Mouse (Mus musculus) liver, postnatal 0 days (tissue): ENCODE measurements around the gene Olfr373. TPM values are rescaled to one million over a fixed set of nuclear protein-coding genes. Genes with fewer than 3 reads are reported as not detected.
A peak's percentile ranks its signal among the peaks of the same experiment; 100 is the strongest.
"Not testable (repeated sequence)": the region's sequence is repeated elsewhere in the genome, so short reads cannot be mapped to it uniquely, and the experiment has no call there.

Experiments
- ATAC-seq: fragments of 200-750 bp; cut with Nextera tagmentation; 2 replicates; pipeline ENCODE4 v1.8.0; 2017; ENCODE audit warnings: mild to moderate bottlenecking, moderate library complexity
- DNase-seq: peaks from one replicate; pipeline ENCODE4 v3.0.0-alpha.2; 2016
- H3K27ac ChIP-seq: fragments of 300-500 bp; sonication (generic); 2 replicates; pipeline ENCODE4 v1.5.1; 2014; ENCODE audit warnings: antibody characterized with exemption, moderate library complexity, mild to moderate bottlenecking, low read depth
- H3K27me3 ChIP-seq: fragments of 300-500 bp; sonication (generic); 2 replicates; pipeline ENCODE4 v1.6.1; 2014; ENCODE audit warnings: low read length, control low read depth, mixed read lengths; ENCODE audit not compliant: insufficient read depth
- H3K36me3 ChIP-seq: fragments of 300-500 bp; sonication (generic); replicated peaks from 2 replicates; pipeline ENCODE4 v1.6.1; 2014; ENCODE audit warnings: mild to moderate bottlenecking, control low read depth, low read length, moderate library complexity, mixed read lengths; ENCODE audit not compliant: insufficient read depth
- H3K4me1 ChIP-seq: fragments of 300-500 bp; sonication (generic); 2 replicates; pipeline ENCODE4 v1.6.1; 2014; ENCODE audit warnings: antibody characterized with exemption, mild to moderate bottlenecking, control low read depth; ENCODE audit not compliant: insufficient read depth
- H3K4me2 ChIP-seq: fragments of 300-500 bp; sonication (generic); 2 replicates; pipeline ENCODE4 v1.6.1; 2014; ENCODE audit warnings: low read depth, mild to moderate bottlenecking, low read length, moderate library complexity, mixed read lengths
- H3K4me3 ChIP-seq: fragments of 300-500 bp; sonication (generic); 2 replicates; pipeline ENCODE4 v1.5.1; 2014; ENCODE audit warnings: low read depth, low read length
- H3K9ac ChIP-seq: fragments of 300-500 bp; sonication (generic); replicated peaks from 2 replicates; pipeline ENCODE4 v1.6.1; 2014; ENCODE audit warnings: mild to moderate bottlenecking, moderate library complexity
- H3K9me3 ChIP-seq: fragments of 300-500 bp; sonication (generic); 2 replicates; pipeline ENCODE4 v1.6.1; 2016; ENCODE audit warnings: mild to moderate bottlenecking, control low read depth, low read length, mixed read lengths
- CTCF ChIP-seq: sonication (generic); IDR thresholded peaks from 2 replicates; pipeline ENCODE4 v1.5.1; 2016; ENCODE audit warnings: antibody characterized with exemption, low read depth
- EP300 ChIP-seq: IDR thresholded peaks from 2 replicates; pipeline ENCODE4 v1.6.1; 2016; ENCODE audit warnings: antibody characterized with exemption, low read depth, mild to moderate bottlenecking
- WGBS: fragments of 180-500 bp; shearing (Covaris S2); extraction: QIAGEN DNeasy Blood & Tissue Kit; methylation state at CpG from one replicate; pipeline ENCODE4 v1.1.7; 2014; ENCODE audit not compliant: insufficient replicate concordance; 5-methylcytosine and 5-hydroxymethylcytosine counted together
- polyA plus RNA-seq: library from polyadenylated mRNA; unstranded; fragments of >200 nt; fragmentation: Nextera tagmentation; extraction: Ambion mirVana; gene quantifications from 2 replicates; pipeline ENCODE4 v1.2.1, GENCODE M21; 2015

The Olfr373 gene
- polyA plus RNA-seq, 1 experiment from 2014 or later = not detected

- ATAC-seq (no peak), DNase-seq (no peak)
- no peaks in the 10 kb centered on the region for H3K36me3 ChIP-seq
- 25% methylated on average over 4 of the region's 4 CpGs for WGBS
- H3K4me1 ChIP-seq = no peaks in the 10 kb centered on the region
- no peak overlapping the region for H3K27ac ChIP-seq
- no peak overlapping the region for H3K4me3 ChIP-seq
- no peak overlapping the region for H3K9ac ChIP-seq
- H3K27me3 ChIP-seq = no peaks in the 10 kb centered on the region
- H3K9me3 ChIP-seq = 0 out of 2 replicates have a peak, but pooled peaks cover 2% of the 10 kb centered on the region
- H3K4me2 ChIP-seq = no peak overlapping the region
- TF ChIP-seq CTCF (peak; percentile 62), EP300 (no peak)
Observed at GRCm38 (mm10) chr8:72105165-72105564, 22.2 kb downstream of the Olfr373 start.

GRCm38 (mm10) chr8:72106740-72107139 lies 23.8 kb downstream of the Olfr373 start, which contains the start of gene Olfr374:
Gene Olfr374 (plus strand): TSS chr8:72107040.
- no peak within 1 kb of the TSS; the same call in 1 of the 2 replicates for H3K27ac ChIP-seq
- 0 out of 2 replicates have a peak, but pooled peaks cover 2% of the 10 kb centered on the region for H3K9me3 ChIP-seq
- no peak within 1 kb of the TSS for H3K4me2 ChIP-seq
- H3K4me1 ChIP-seq = no peaks in the 10 kb centered on the region
- TF ChIP-seq EP300 (no peak), CTCF (no peak)
- H3K9ac ChIP-seq = no peak within 1 kb of the TSS
- ATAC-seq = no peak
- WGBS = 87% methylated on average over 3 of the region's 3 CpGs
- H3K36me3 ChIP-seq = no peaks in the 10 kb centered on the region
- H3K27me3 ChIP-seq = no peaks in the 10 kb centered on the region
- DNase-seq = no peak
- no peak within 1 kb of the TSS for H3K4me3 ChIP-seq

GRCm38 (mm10) chr8:72110876-72111275 lies 27.9 kb downstream of the Olfr373 start:
- no peak for TF ChIP-seq CTCF
- TF ChIP-seq EP300 = no peak
- whole genome bisulfite sequencing = 62% methylated on average over 6 of the region's 6 CpGs
- H3K36me3 ChIP-seq = no peaks in the 10 kb centered on the region
- H3K9ac ChIP-seq = no peak overlapping the region
- H3K27me3 ChIP-seq = no peaks in the 10 kb centered on the region
- no peak overlapping the region for H3K4me3 ChIP-seq
- H3K9me3 ChIP-seq = no peaks in the 10 kb centered on the region
- ATAC-seq = no peak
- no peak for DNase-seq
- no peak overlapping the region for H3K4me2 ChIP-seq
- no peak overlapping the region for H3K27ac ChIP-seq
- no peaks in the 10 kb centered on the region for H3K4me1 ChIP-seq

GRCm38 (mm10) chr8:72112486-72112885 lies 29.5 kb downstream of the Olfr373 start:
- Histone ChIP-seq H3K36me3 (no peaks in the 10 kb centered on the region), H3K4me2 (no peak overlapping the region), H3K27ac (no peak overlapping the region), H3K4me3 (no peak overlapping the region), H3K27me3 (no peaks in the 10 kb centered on the region), H3K4me1 (no peaks in the 10 kb centered on the region), H3K9ac (no peak overlapping the region), H3K9me3 (no peaks in the 10 kb centered on the region)
- WGBS = 60% methylated on average over 3 of the region's 3 CpGs
- no peak for DNase-seq
- ATAC-seq = no peak
- TF ChIP-seq EP300 (no peak), CTCF (peak; percentile 41)

- Histone ChIP-seq H3K9ac (no peak overlapping the region), H3K27ac (no peak overlapping the region), H3K4me3 (no peak overlapping the region), H3K4me1 (no peaks in the 10 kb centered on the region), H3K9me3 (no peaks in the 10 kb centered on the region), H3K36me3 (no peaks in the 10 kb centered on the region), H3K4me2 (no peak overlapping the region), H3K27me3 (no peaks in the 10 kb centered on the region)
- TF ChIP-seq EP300 (no peak), CTCF (no peak)
- no peak for DNase-seq
- no peak for ATAC-seq
- WGBS = 78% methylated on average over 2 of the region's 2 CpGs
Observed at GRCm38 (mm10) chr8:72115202-72115601, 32.2 kb downstream of the Olfr373 start.

GRCm38 (mm10) chr8:72118616-72119015 lies 35.6 kb downstream of the Olfr373 start:
- Histone ChIP-seq H3K9me3 (no peaks in the 10 kb centered on the region), H3K4me2 (no peak overlapping the region), H3K27ac (no peak overlapping the region), H3K36me3 (no peaks in the 10 kb centered on the region), H3K4me3 (no peak overlapping the region), H3K27me3 (no peaks in the 10 kb centered on the region), H3K4me1 (no peaks in the 10 kb centered on the region), H3K9ac (no peak overlapping the region)
- TF ChIP-seq EP300 = no peak
- TF ChIP-seq CTCF = peak; percentile 38
- WGBS = 43% methylated on average over 4 of the region's 4 CpGs
- no peak for DNase-seq
- no peak for ATAC-seq

- 53% methylated on average over 3 of the region's 3 CpGs for WGBS
- H3K4me3 ChIP-seq, H3K36me3 ChIP-seq, DNase-seq, H3K9ac ChIP-seq, H3K4me1 ChIP-seq, H3K4me2 ChIP-seq, H3K9me3 ChIP-seq, ATAC-seq, H3K27me3 ChIP-seq, H3K27ac ChIP-seq: not testable (repeated sequence)
Observed at GRCm38 (mm10) chr8:72121486-72121885, 38.5 kb downstream of the Olfr373 start.
